Mouse (Mus musculus): Measurements from ENCODE around the gene P4ha2. TPM values are rescaled to one million over a fixed set of nuclear protein-coding genes. Genes with fewer than 3 reads are reported as not detected.
A peak's percentile ranks its signal among the peaks of the same experiment; 100 is the strongest.

The P4ha2 gene
- polyA plus RNA-seq, 1 experiment = 0.29 TPM

DNA sequence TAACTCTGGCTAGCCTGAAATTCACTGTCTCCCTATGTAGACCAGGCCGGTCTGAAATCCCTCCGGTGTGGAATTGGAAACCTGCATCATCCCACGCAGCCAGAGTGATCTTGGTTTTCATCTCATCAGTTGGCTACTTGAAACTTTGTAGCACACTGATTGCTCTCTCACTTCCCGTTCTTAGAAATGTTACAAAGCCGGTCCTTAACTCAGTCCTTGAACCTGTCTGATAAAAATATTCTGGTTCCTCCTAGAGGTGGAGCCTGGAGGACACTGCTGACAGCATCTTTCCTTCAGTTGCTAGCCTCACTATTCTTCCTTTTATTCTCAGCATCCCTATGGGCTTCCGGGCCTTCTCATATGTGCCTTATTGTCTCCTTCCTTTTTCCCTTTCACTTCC lies 46.1 kb downstream of the P4ha2 start:
- Histone ChIP-seq H3K36me3 (replicated peaks; ENCODE audit: low read length) (no peaks in the 10 kb centered on the region), H3K4me1 (peaks cover 9% of the 10 kb centered on the region; the same call in 1 of the 2 replicates), H3K27me3 (replicated peaks) (peaks cover 28% of the 10 kb centered on the region), H3K4me3 (replicated peaks) (no peak overlapping the region), H3K9me3 (peaks cover 11% of the 10 kb centered on the region)
- TF ChIP-seq FLI1 (IDR thresholded peaks at IDR 0.05; ENCODE audit: low read length) (no peak), GATA1 (IDR thresholded peaks at IDR 0.05; ENCODE audit: borderline replicate concordance, low read length) (no peak)

DNA sequence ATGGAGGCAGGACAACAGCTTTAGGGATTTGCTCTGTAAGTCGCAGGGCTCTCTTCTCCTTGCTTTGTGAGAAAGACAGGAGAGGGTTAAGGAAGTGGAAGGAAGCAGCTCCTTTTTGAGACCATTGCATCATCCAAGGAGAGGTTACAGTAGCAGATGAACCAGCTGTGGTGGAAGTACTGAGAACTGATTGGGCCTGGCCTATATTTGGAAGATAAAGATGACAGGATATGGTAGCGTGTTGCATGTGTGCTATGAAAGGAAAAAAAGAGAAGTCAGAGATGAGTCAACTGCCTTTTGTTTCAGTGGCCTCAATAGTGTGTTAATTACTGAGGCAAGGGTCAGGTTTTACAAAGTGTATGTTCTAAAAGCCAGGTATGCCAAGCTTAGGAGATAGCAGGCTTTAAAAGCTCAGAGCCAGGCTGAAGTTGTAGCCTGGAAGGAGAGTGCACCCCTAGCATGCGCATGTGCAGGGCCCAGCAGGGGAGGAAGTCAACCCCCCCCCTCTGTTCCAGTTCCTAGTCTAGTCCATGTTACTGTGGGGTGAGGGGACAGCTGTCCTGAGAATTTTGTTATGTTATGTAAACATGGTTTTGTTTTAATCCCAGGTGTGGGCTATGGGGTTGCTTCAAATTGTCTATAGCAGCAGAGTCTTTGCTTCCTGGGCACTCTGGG lies 50.0 kb downstream of the P4ha2 start:
- Histone ChIP-seq H3K9me3 (peaks cover 11% of the 10 kb centered on the region), H3K4me3 (replicated peaks) (no peak overlapping the region), H3K27me3 (replicated peaks) (peaks cover 33% of the 10 kb centered on the region), H3K36me3 (replicated peaks; ENCODE audit: low read length) (no peaks in the 10 kb centered on the region), H3K4me1 (peaks cover 9% of the 10 kb centered on the region; the same call in 1 of the 2 replicates)
- TF ChIP-seq FLI1 (IDR thresholded peaks at IDR 0.05; ENCODE audit: low read length) (no peak), GATA1 (IDR thresholded peaks at IDR 0.05; ENCODE audit: borderline replicate concordance, low read length) (no peak)

DNA sequence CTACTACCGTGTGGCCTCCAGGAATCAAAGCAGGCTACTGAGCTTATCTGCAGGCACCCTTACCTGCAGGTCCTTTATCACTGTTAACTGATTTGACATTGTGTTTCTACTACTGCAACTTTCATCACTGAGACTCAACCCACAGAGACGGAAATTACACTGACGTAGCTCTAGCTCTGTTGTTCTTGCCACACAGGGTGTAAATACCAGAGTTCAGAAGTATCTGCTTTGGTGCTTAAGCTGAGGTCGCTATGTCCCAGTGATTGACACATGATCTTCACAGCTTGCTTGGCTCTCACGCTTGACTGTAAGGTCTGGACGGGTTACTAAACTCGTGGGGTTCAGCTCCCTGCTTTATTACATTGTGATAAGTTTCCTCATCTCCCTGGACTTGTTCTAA lies 51.2 kb downstream of the P4ha2 start:
- no peak for TF ChIP-seq GATA1 (IDR thresholded peaks at IDR 0.05; ENCODE audit: borderline replicate concordance, low read length)
- TF ChIP-seq FLI1 (IDR thresholded peaks at IDR 0.05; ENCODE audit: low read length) = no peak

DNA sequence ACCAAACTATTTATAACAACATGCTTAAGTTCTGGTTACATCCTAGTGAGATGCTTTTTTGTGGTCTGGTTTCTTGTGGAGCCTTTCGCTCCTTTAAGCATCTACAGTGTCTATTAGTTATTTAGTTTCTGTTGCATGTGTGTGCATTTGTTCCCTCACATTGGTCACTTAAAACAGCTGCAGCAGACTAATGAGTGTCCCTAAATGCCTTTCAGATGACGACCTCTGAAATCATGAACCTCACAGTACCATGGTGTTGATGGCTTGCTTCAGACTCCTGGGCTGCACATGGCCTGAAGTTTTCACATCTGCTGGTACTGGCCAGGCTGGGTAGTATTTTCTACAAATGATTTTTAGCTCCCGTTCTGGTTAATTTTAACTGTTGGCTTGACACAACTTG lies 53.1 kb downstream of the P4ha2 start:
- Histone ChIP-seq H3K4me1 (peaks cover 31% of the 10 kb centered on the region), H3K4me3 (replicated peaks) (no peak overlapping the region), H3K27me3 (replicated peaks) (peaks cover 23% of the 10 kb centered on the region), H3K36me3 (replicated peaks; ENCODE audit: low read length) (no peaks in the 10 kb centered on the region), H3K9me3 (peaks cover 11% of the 10 kb centered on the region)
- TF ChIP-seq FLI1 (IDR thresholded peaks at IDR 0.05; ENCODE audit: low read length) = no peak
- no peak for TF ChIP-seq GATA1 (IDR thresholded peaks at IDR 0.05; ENCODE audit: borderline replicate concordance, low read length)

More for the DNA sequence above, 51.2 kb downstream of the P4ha2 start:
- H3K4me1 ChIP-seq = peaks cover 19% of the 10 kb centered on the region
- H3K36me3 ChIP-seq (replicated peaks; ENCODE audit: low read length) = no peaks in the 10 kb centered on the region
- H3K9me3 ChIP-seq = peaks cover 11% of the 10 kb centered on the region
- no peak overlapping the region for H3K4me3 ChIP-seq (replicated peaks)
- H3K27me3 ChIP-seq (replicated peaks) = peaks cover 32% of the 10 kb centered on the region

DNA sequence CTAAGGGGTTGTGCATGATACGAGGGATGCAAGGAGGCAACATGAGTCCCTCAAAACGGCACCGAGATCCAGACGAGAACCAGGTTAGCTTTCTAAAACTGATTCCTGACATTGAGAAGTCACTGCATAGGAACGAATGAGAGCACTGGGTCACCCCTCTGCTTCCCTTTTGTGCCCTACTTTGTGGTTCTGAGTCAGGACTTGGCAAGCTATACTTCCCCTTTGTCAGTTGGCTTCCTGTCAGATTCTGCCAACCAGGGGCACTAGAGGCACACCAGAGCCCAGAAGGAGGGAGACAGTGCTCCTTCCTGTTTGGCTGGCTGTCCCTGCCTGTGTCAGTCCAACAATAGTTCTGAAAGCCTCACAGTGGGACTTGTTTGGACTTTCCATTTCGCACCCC lies 56.0 kb downstream of the P4ha2 start:
- Histone ChIP-seq H3K27me3 (replicated peaks) (peaks cover 45% of the 10 kb centered on the region), H3K4me1 (peaks cover 24% of the 10 kb centered on the region), H3K36me3 (replicated peaks; ENCODE audit: low read length) (no peaks in the 10 kb centered on the region), H3K9me3 (no peaks in the 10 kb centered on the region), H3K4me3 (replicated peaks) (peak overlapping the region; percentile 77)
- TF ChIP-seq FLI1 (IDR thresholded peaks at IDR 0.05; ENCODE audit: low read length) (no peak), GATA1 (IDR thresholded peaks at IDR 0.05; ENCODE audit: borderline replicate concordance, low read length) (no peak)

DNA sequence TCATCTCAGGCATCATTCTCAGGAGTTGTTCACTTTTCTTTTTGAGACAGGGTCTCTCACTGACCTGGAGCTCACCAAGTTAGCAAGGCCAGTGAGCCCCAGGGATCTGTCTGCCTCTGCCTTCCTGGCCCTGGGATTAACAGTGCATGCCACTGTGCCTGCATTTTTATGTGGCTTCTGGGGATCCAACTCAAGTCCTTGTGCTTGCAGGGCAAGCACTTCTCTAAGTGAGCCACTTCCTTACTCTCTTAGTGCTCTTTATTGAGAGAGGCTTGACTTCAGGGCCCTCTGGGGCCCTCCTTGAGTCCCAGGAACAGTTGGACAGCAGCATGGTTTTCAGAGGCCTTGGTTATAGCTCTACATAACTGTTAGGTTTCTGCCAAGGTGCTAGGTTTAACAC lies 56.6 kb downstream of the P4ha2 start:
- peaks cover 45% of the 10 kb centered on the region for H3K27me3 ChIP-seq (replicated peaks)
- no peak overlapping the region for H3K4me3 ChIP-seq (replicated peaks)
- no peaks in the 10 kb centered on the region for H3K36me3 ChIP-seq (replicated peaks; ENCODE audit: low read length)
- H3K9me3 ChIP-seq = no peaks in the 10 kb centered on the region
- TF ChIP-seq GATA1 (IDR thresholded peaks at IDR 0.05; ENCODE audit: borderline replicate concordance, low read length) (no peak), FLI1 (IDR thresholded peaks at IDR 0.05; ENCODE audit: low read length) (no peak)
- H3K4me1 ChIP-seq = peaks cover 28% of the 10 kb centered on the region

DNA sequence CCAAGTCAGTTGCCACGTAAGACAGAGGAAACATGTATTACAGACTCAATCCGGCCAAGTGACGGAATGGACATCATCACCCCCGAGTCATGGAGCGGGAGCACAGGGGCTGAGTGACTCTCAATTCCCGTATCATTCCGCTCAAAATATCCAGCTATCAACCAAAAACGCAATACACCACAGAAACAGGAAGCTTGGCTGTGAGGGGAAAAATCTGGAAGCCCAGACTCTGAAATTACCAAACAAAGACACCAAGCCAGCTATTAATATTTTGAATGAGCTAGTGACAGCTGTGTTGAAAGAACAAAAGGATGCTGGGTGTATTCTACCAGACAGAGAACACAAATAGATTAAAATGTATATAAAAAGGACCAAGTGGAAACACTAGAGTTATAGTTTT lies 57.7 kb downstream of the P4ha2 start:
- Histone ChIP-seq H3K36me3 (replicated peaks; ENCODE audit: low read length) (no peaks in the 10 kb centered on the region), H3K4me1 (peaks cover 28% of the 10 kb centered on the region), H3K9me3 (no peaks in the 10 kb centered on the region), H3K4me3 (replicated peaks) (no peak overlapping the region), H3K27me3 (replicated peaks) (peaks cover 48% of the 10 kb centered on the region)
- TF ChIP-seq FLI1 (IDR thresholded peaks at IDR 0.05; ENCODE audit: low read length) (no peak), GATA1 (IDR thresholded peaks at IDR 0.05; ENCODE audit: borderline replicate concordance, low read length) (no peak)

DNA sequence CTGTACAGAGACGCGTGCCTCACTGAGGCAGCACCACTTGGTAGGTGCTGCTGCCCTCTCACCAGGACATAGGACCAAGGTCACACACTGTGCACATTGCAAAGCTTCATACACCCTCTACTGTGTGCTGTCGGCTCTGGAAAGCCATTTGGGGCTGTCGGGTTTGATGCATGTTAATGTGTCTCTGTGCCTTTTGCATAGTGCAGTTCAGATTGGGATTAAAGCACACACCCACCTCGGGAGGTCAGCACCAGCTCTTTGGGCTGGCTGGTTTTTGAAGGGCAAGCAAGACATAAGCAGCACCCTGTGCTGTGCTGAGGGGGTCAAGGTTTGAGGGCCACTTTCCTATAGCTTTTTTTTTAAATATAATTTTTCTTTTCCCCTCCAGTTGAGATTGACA lies 60.5 kb downstream of the P4ha2 start:
- TF ChIP-seq FLI1 (IDR thresholded peaks at IDR 0.05; ENCODE audit: low read length) = no peak
- TF ChIP-seq GATA1 (IDR thresholded peaks at IDR 0.05; ENCODE audit: borderline replicate concordance, low read length) = no peak
- Histone ChIP-seq H3K36me3 (replicated peaks; ENCODE audit: low read length) (no peaks in the 10 kb centered on the region), H3K4me3 (replicated peaks) (no peak overlapping the region), H3K27me3 (replicated peaks) (peaks cover 51% of the 10 kb centered on the region), H3K9me3 (peaks cover 6% of the 10 kb centered on the region; the same call in 1 of the 2 replicates), H3K4me1 (peaks cover 25% of the 10 kb centered on the region)

DNA sequence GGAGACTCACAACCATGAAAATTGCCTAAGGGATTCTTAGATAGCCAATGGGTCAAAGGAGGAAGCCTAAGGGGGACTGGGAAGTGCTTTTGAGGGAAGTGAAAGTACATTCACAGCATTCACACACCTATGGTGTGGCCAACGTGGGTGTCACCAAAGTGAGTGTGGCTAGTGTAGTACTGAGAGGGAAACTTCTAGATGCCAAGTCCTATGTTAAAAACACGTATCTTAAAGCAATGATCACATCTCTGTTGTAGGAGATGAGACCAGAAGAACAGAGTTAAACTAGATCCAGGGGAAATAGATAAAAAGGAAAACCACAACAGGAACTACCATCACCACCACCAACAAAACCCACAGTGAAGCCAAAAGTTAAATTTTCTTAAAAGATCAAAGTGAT lies 61.0 kb downstream of the P4ha2 start:
- peaks cover 53% of the 10 kb centered on the region for H3K27me3 ChIP-seq (replicated peaks)
- no peak overlapping the region for H3K4me3 ChIP-seq (replicated peaks)
- H3K9me3 ChIP-seq = peaks cover 6% of the 10 kb centered on the region; the same call in 1 of the 2 replicates
- no peaks in the 10 kb centered on the region for H3K36me3 ChIP-seq (replicated peaks; ENCODE audit: low read length)
- peaks cover 20% of the 10 kb centered on the region for H3K4me1 ChIP-seq
- TF ChIP-seq FLI1 (IDR thresholded peaks at IDR 0.05; ENCODE audit: low read length) (no peak), GATA1 (IDR thresholded peaks at IDR 0.05; ENCODE audit: borderline replicate concordance, low read length) (no peak)

DNA sequence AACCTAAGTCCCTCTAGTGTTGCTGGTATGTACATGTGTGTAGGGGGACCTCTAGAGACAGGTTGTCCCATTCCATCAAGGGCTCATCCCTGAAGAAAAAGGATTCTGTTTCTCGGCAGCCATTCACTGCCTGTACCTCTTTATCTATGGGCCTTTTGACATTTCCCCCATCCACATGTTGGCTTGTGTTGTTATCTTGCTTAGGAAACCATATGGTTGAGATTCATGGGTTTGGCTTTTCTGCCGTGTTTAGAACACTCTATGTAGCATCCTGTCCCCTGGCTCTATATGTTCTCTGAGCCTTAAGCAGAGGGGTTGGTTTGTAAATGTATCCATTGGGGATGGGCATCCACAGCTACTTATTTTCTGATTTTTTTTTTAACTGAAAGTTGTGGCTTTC lies 61.6 kb downstream of the P4ha2 start:
- no peak for TF ChIP-seq GATA1 (IDR thresholded peaks at IDR 0.05; ENCODE audit: borderline replicate concordance, low read length)
- Histone ChIP-seq H3K36me3 (replicated peaks; ENCODE audit: low read length) (no peaks in the 10 kb centered on the region), H3K4me3 (replicated peaks) (no peak overlapping the region), H3K4me1 (peaks cover 14% of the 10 kb centered on the region), H3K9me3 (peaks cover 6% of the 10 kb centered on the region; the same call in 1 of the 2 replicates), H3K27me3 (replicated peaks) (peaks cover 55% of the 10 kb centered on the region)

Measured in megakaryocyte, embryonic 14.5 days (primary cell).